Mouse (Mus musculus): ENCODE data around the gene Anapc5.

Gene Anapc5

GRCm38 (mm10) chr5:122799379-122800344 is 21.5 kb downstream of the Anapc5 start:
- no peak for DNase-seq

GRCm38 (mm10) chr5:122798557-122799378 is 22.4 kb downstream of the Anapc5 start:
- no peak for DNase-seq

GRCm38 (mm10) chr5:122797866-122798265 is 23.3 kb downstream of the Anapc5 start:
- no peak for DNase-seq

DNA sequence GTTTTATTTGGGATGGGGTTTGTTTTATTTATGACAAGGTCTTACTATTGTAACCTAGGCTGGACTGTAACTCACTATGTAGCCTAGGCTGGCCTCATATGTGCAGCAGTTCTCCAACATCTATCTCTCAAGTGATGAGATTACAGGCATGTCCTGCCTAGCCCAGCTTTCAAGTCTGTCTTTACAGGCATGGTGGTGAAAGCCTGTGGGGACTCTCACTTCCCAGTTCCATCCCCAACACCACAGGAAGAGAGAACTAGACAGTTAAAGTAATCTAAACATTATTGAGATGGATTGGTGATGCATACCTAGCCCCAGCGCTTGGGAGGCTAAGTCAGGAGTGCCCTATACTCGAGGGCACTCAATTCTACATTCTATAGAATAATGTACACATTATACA is 32.4 kb downstream of the Anapc5 start:
- no peak for DNase-seq

- no peak for DNase-seq
Measured at GRCm38 (mm10) chr5:122786035-122786819, 34.9 kb downstream of the Anapc5 start.

DNA sequence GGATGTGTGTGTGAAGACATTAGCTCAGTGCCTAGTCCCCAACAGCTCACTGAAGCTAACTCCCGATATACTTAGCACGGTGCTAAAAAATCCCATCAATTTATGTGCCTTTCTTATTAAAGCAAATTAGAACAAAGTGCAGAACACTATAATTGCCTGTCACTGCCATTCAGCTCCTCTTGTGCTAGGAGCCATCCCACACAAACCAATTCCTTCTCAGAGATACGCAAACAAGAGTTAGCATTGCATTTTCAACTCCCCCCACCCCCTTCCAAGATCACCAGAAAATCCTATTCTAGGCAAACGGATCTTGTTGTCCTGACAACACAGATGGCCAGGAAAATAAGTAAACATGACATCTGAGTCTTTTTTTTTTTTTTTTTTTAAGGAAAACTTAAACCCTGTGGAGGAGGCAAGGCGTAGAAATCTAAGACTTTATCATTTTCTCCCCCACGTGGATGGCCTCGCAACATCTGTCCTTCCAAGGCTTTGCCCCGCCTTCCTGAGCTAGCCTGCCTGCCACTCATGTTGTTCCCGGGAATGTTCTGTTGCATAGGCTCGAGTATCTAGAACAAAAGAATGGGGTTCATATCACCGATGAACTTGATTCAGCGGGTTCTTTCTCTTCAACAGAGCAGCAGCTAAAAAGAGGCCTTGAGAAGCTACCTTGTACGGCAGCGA is 37.3 kb downstream of the Anapc5 start:
- no peak for DNase-seq

GRCm38 (mm10) chr5:122782066-122782465 is 39.1 kb downstream of the Anapc5 start:
- no peak for DNase-seq

DNA sequence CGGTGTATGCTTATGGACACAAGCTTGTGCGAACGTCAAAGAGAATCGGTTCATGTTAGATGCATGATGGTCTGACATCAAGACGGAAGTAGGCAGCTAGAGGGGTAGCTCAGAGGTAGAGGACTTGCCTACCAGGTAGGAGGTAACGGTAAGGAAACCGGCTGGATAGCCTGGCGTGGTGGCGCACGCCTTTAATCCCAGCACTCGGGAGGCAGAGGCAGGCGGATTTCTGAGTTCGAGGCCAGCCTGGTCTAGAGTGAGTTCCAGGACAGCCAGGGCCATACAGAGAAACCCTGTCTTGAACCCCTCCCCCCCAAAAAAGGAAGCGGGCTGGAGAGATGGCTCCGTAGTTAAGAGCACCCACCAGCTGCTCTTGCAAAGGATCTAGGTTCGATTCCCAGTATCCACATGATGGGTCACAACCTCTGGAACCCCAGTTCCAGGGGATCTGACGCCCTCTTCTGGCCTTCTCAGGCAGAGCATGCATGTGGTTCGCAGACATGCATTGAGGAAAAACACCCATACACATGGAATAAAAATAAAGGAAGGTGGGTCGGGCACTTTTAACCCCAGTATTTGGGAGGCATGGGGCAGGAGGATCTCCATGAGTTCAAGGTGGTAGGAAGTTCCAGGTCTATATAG is 40.2 kb downstream of the Anapc5 start:
- DNase-seq, result no peak

DNA sequence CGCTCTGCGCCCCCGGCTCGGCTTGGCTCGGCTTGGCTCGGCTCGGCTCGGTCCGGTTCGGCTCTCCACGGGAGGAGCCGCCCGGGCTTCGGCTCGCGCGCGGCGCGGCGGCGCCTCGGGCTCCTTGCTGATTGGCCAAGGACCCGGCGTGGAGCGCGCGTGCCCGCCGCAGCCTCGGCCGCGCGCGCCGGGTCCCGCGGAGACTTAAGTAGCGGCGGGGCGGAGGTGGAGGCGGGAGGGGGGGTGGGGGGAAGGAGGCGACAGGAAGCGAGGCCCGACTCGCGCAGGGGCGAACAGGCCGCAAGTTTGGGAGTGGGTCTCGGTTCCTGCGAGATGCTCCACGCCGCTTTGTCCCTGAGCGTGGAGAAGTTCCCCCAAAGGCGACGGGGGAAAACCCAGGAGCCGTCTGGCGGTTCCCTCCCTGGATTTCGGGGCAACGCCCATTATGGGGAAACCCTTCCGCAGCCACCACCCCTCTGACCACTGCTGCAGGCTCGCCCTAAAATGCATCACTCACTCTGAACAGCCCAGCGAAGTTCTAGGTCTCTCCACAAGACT is 41.8 kb downstream of the Anapc5 start, which contains the start of gene Camkk2:
Camkk2 (minus strand) TSS at position 133 of the 558 bp plus-strand sequence.
- DNase-seq, result peak; percentile 71 to 84

GRCm38 (mm10) chr5:122778231-122779226 is 42.6 kb downstream of the Anapc5 start:
- peak in 1 of 2 experiments; percentile 34 for DNase-seq

GRCm38 (mm10) chr5:122777322-122777721 is 43.8 kb downstream of the Anapc5 start:
- no peak for DNase-seq

GRCm38 (mm10) chr5:122775646-122776286 is 45.4 kb downstream of the Anapc5 start:
- DNase-seq, result no peak

GRCm38 (mm10) chr5:122774743-122775611 is 46.2 kb downstream of the Anapc5 start:
- DNase-seq, result no peak

- no peak for DNase-seq
Measured at GRCm38 (mm10) chr5:122773756-122774155, 47.4 kb downstream of the Anapc5 start.

DNA sequence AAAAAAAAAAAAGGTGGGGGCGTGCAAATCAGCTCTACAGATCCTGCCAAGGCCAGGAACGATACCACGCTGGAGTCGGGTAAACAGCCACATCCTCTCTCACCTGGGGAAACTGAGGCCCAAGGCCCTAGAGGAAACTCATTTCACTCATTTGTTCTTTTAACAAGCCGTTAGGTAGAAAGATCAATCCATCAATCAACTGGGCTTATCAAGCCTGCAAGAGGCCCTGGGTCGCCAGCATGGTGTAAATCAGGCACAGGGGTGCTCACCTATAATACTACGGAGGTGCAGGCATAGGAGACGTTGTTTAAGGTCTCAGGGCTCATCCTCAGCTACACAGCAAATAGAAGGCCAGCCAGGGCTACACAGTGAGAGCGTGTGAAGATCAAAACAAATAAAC is 49.7 kb downstream of the Anapc5 start:
- no peak for DNase-seq

DNA sequence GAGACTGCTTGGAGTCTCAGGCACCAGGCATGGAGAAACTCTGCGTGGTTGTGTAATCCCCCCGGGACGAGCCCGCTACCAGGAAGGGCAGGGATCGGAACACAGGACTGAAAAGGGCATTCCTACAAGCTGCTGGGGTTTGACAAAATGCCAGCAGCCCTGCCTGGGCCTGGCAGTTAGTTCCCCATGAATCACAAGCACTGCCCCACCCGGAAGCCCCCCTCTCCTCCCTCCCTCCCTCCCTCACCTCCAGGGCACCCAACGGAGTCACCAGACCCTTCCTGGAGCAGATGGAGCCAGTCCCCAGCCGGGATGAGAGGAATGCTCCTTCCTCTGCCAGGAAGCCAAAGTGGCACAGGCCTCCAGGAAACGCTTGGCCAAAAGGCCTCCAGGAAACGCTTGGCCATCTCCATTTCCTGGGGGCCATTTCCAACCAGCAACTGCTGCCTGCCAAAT is 50.3 kb downstream of the Anapc5 start:
- peak; percentile 31 to 33 for DNase-seq

GRCm38 (mm10) chr5:122770304-122770703 is 50.8 kb downstream of the Anapc5 start:
- DNase-seq, result no peak

GRCm38 (mm10) chr5:122769101-122769568 is 52.0 kb downstream of the Anapc5 start:
- DNase-seq, result no peak

All from thymus, postnatal 36 days (tissue).